Comparison of ENCODE assay signal across 8 mouse cellular contexts in the genomic region with DNA sequence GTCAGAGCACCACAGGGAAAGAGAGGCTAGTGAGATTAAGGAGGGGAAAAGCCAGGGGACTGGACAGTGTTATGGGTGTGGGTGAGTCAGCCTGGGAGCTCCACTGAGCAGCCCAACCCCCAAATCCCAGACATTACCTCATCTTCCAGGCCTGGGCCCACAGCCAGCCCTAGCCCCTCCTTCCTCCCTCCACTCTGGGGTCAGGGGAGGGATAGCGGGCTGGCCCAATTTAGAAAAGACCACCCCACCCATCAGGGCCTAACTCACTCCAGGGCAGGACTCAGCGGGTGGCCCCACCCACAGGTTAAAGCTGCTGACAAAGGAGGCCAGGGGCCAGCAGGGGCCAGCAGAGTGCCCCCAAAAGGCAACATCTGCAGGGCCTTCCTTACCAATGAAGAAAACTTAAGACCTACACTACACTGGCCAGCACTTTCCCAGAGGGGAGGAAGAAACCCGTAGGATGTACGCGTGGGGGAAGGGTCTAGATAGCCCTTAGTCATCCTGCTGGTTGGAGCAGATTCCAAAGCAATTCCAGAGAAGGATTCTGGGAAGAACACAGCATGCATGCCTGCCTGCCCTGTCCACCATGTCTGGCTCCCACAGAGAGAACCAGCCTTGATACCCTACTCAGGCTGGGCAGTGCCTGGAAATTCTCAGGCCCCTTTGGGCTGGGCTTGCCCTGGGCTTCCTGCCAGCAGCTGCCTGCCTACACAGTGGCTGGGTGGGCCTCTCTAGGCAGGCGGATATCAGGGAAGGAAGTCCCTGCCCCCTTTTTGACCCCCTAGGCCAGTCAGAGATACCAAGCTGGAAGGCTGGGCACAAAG. TPM values are rescaled to one million over a fixed set of nuclear protein-coding genes. Genes with fewer than 3 reads are reported as not detected.
DNase-seq lines count a peak whose midpoint lies in the region; ATAC-seq and TF ChIP-seq lines count a peak whose summit lies in the region.

No protein-coding gene starts in this region.

- H3K4me1 ChIP-seq in forebrain, postnatal 0 days (ENCODE audit: insufficient read depth) = peaks cover 20% of the 10 kb centered on the region; the same call in 1 of the 2 replicates
- H3K4me1 ChIP-seq in hindbrain, embryonic 11.5 days (replicated peaks; ENCODE audit: control insufficient read depth, insufficient read depth, low read length) = peaks cover 13% of the 10 kb centered on the region
- peaks cover 27% of the 10 kb centered on the region for H3K4me1 ChIP-seq in midbrain, embryonic 16.5 days (ENCODE audit: control insufficient read depth, insufficient read depth, low read length)

- peak; percentile 15 for ATAC-seq in forebrain, postnatal 0 days
- peak; percentile 34 for ATAC-seq in hindbrain, embryonic 11.5 days (ENCODE audit: low FRiP score)
- 0 out of 2 replicates have a peak, but pooled peaks have one; percentile 29 for ATAC-seq in midbrain, embryonic 16.5 days

- H3K4me2 ChIP-seq in forebrain, postnatal 0 days (ENCODE audit: low read depth) = no peak overlapping the region; the same call in 1 of the 2 replicates
- H3K4me2 ChIP-seq in hindbrain, embryonic 11.5 days (replicated peaks; ENCODE audit: low read depth, low read length) = peak overlapping the region; percentile 28
- peak overlapping the region; percentile 90 for H3K4me2 ChIP-seq in midbrain, embryonic 16.5 days (ENCODE audit: low read length)

- peaks cover 36% of the 10 kb centered on the region for H3K36me3 ChIP-seq in forebrain, postnatal 0 days (ENCODE audit: insufficient read depth)
- peaks cover 6% of the 10 kb centered on the region; the same call in 1 of the 2 replicates for H3K36me3 ChIP-seq in hindbrain, embryonic 11.5 days (ENCODE audit: control insufficient read depth, insufficient read depth, low read length)
- H3K36me3 ChIP-seq in midbrain, embryonic 16.5 days (ENCODE audit: control insufficient read depth, insufficient read depth, low read length) = peaks cover 28% of the 10 kb centered on the region

- no peaks in the 10 kb centered on the region for H3K9me3 ChIP-seq in forebrain, postnatal 0 days (ENCODE audit: low read length)
- H3K9me3 ChIP-seq in hindbrain, embryonic 11.5 days (ENCODE audit: control insufficient read depth, low read length) = no peaks in the 10 kb centered on the region
- no peaks in the 10 kb centered on the region for H3K9me3 ChIP-seq in midbrain, embryonic 16.5 days (replicated peaks; ENCODE audit: control insufficient read depth, low read length, poor library complexity, severe bottlenecking)

- H3K27me3 ChIP-seq in forebrain, postnatal 0 days (ENCODE audit: insufficient read depth, low read length) = no peaks in the 10 kb centered on the region
- no peaks in the 10 kb centered on the region; the same call in 1 of the 2 replicates for H3K27me3 ChIP-seq in hindbrain, embryonic 11.5 days (ENCODE audit: control insufficient read depth, insufficient read depth, low read length)
- no peaks in the 10 kb centered on the region for H3K27me3 ChIP-seq in midbrain, embryonic 16.5 days (ENCODE audit: control insufficient read depth, insufficient read depth, low read depth, low read length)

- 11% methylated on average over 6 of the region's 6 CpGs for WGBS in forebrain, postnatal 0 days
- 19% methylated on average over 5 of the region's 6 CpGs for WGBS in hindbrain, embryonic 11.5 days
- WGBS in midbrain, embryonic 16.5 days = 11% methylated on average over 6 of the region's 6 CpGs

- H3K27ac ChIP-seq in forebrain, postnatal 0 days (ENCODE audit: low read depth, low read length) = peak overlapping the region; percentile 50; the same call in 1 of the 2 replicates
- H3K27ac ChIP-seq in hindbrain, embryonic 11.5 days (ENCODE audit: low read depth, low read length) = peak overlapping the region; percentile 51
- peak overlapping the region; percentile 61 for H3K27ac ChIP-seq in midbrain, embryonic 16.5 days (ENCODE audit: low read length)

- H3K9ac ChIP-seq in forebrain, postnatal 0 days = no peak overlapping the region; the same call in 1 of the 2 replicates
- H3K9ac ChIP-seq in hindbrain, embryonic 11.5 days (ENCODE audit: low read depth, low read length) = peak overlapping the region; percentile 42; the same call in 1 of the 2 replicates
- H3K9ac ChIP-seq in midbrain, embryonic 16.5 days (ENCODE audit: low read depth, low read length) = peak overlapping the region; percentile 42; the same call in 1 of the 2 replicates

- no peak overlapping the region for H3K4me3 ChIP-seq in forebrain, postnatal 0 days (ENCODE audit: low read depth, low read length)
- H3K4me3 ChIP-seq in hindbrain, embryonic 11.5 days (ENCODE audit: low read depth, low read length) = no peak overlapping the region
- H3K4me3 ChIP-seq in midbrain, embryonic 16.5 days (ENCODE audit: low read depth, low read length) = no peak overlapping the region

- TF ChIP-seq CTCF in forebrain, postnatal 0 days (IDR thresholded peaks at IDR 0.05; ENCODE audit: low read depth) = no peak

- DNase-seq in A20 (ENCODE audit: low read depth, low spot score) = peak; percentile 37
- peak; percentile 82 for DNase-seq in adrenal gland, postnatal 14 days
- peak; percentile 39 for DNase-seq in forebrain, postnatal 0 days
- peak; percentile 56 for DNase-seq in hindbrain, embryonic 11.5 days (ENCODE audit: low spot score)
- DNase-seq in liver = peak; percentile 74
- DNase-seq in yolk sac, embryonic 10.5 days (ENCODE audit: low spot score) = peak; percentile 85
- DNase-seq in T-cell, adult 2 months (ENCODE audit: low spot score) = no peak

RNA-seq across cellular contexts. Expression of gene Pdlim7, which starts 2.6 kb away (rescaled TPM):
- total RNA-seq in adrenal gland, postnatal 14 days (2021) = 23.8 and 26.7 TPM in 2 replicates
- total RNA-seq in forebrain, postnatal 0 days (2014; rRNA removed) = 26.6 and 36.7 TPM in 2 replicates
- polyA plus RNA-seq in forebrain, postnatal 0 days (2015; fragmentation: Nextera tagmentation; extraction: Ambion mirVana) = 114 and 115 TPM in 2 replicates
- 135 and 152 TPM in 2 replicates for polyA plus RNA-seq in hindbrain, embryonic 11.5 days (2014; fragmentation: Nextera tagmentation; extraction: Ambion mirVana)
- polyA plus RNA-seq in midbrain, embryonic 16.5 days (2015; fragmentation: Nextera tagmentation; extraction: Ambion mirVana) = 156 and 158 TPM in 2 replicates

RNA-seq across cellular contexts. Expression of gene Dok3, which starts 18.2 kb away (rescaled TPM):
- 3.4 and 11.6 TPM in 2 replicates for total RNA-seq in adrenal gland, postnatal 14 days (2021)
- 2.5 and 4.8 TPM in 2 replicates for total RNA-seq in forebrain, postnatal 0 days (2014; rRNA removed)
- 0.82 TPM in 2 replicates for polyA plus RNA-seq in forebrain, postnatal 0 days (2015; fragmentation: Nextera tagmentation; extraction: Ambion mirVana)
- polyA plus RNA-seq in hindbrain, embryonic 11.5 days (2014; fragmentation: Nextera tagmentation; extraction: Ambion mirVana) = 2.2 and 2.8 TPM in 2 replicates
- 5.1 and 5.6 TPM in 2 replicates for polyA plus RNA-seq in midbrain, embryonic 16.5 days (2015; fragmentation: Nextera tagmentation; extraction: Ambion mirVana)

RNA-seq across cellular contexts. Expression of gene Dbn1, which starts 23.0 kb away (rescaled TPM):
- total RNA-seq in adrenal gland, postnatal 14 days (2021) = 24.0 and 24.9 TPM in 2 replicates
- total RNA-seq in forebrain, postnatal 0 days (2014; rRNA removed) = 545 and 619 TPM in 2 replicates
- polyA plus RNA-seq in forebrain, postnatal 0 days (2015; fragmentation: Nextera tagmentation; extraction: Ambion mirVana) = 603 and 619 TPM in 2 replicates
- polyA plus RNA-seq in hindbrain, embryonic 11.5 days (2014; fragmentation: Nextera tagmentation; extraction: Ambion mirVana) = 277 and 314 TPM in 2 replicates
- polyA plus RNA-seq in midbrain, embryonic 16.5 days (2015; fragmentation: Nextera tagmentation; extraction: Ambion mirVana) = 617 and 675 TPM in 2 replicates

RNA-seq across cellular contexts. Expression of gene Ddx41, which starts 25.6 kb away (rescaled TPM):
- total RNA-seq in adrenal gland, postnatal 14 days (2021) = 38.4 and 46.0 TPM in 2 replicates
- total RNA-seq in forebrain, postnatal 0 days (2014; rRNA removed) = 65.2 and 69.6 TPM in 2 replicates
- polyA plus RNA-seq in forebrain, postnatal 0 days (2015; fragmentation: Nextera tagmentation; extraction: Ambion mirVana) = 46.1 and 51.7 TPM in 2 replicates
- 67.6 and 75.0 TPM in 2 replicates for polyA plus RNA-seq in hindbrain, embryonic 11.5 days (2014; fragmentation: Nextera tagmentation; extraction: Ambion mirVana)
- 57.0 and 58.1 TPM in 2 replicates for polyA plus RNA-seq in midbrain, embryonic 16.5 days (2015; fragmentation: Nextera tagmentation; extraction: Ambion mirVana)

RNA-seq across cellular contexts. Expression of gene Prr7, which starts 46.8 kb away (rescaled TPM):
- 3.1 and 6.0 TPM in 2 replicates for total RNA-seq in adrenal gland, postnatal 14 days (2021)
- 108 and 118 TPM in 2 replicates for total RNA-seq in forebrain, postnatal 0 days (2014; rRNA removed)
- polyA plus RNA-seq in forebrain, postnatal 0 days (2015; fragmentation: Nextera tagmentation; extraction: Ambion mirVana) = 7.8 and 8.7 TPM in 2 replicates
- 2.4 and 2.5 TPM in 2 replicates for polyA plus RNA-seq in hindbrain, embryonic 11.5 days (2014; fragmentation: Nextera tagmentation; extraction: Ambion mirVana)
- polyA plus RNA-seq in midbrain, embryonic 16.5 days (2015; fragmentation: Nextera tagmentation; extraction: Ambion mirVana) = 5.0 and 5.6 TPM in 2 replicates
